Mouse (Mus musculus) limb, embryonic 14.5 days (tissue): ENCODE results near the gene Spata31d1b. TPM values are rescaled to one million over a fixed set of nuclear protein-coding genes. Genes with fewer than 3 reads are reported as not detected.

Experiments used
- ATAC-seq: fragments of 200-750 bp; cut with Nextera tagmentation; 2 replicates; pipeline ENCODE4 v1.8.0; 2017; ENCODE audit warnings: low read depth, moderate number of reproducible peaks, moderate TSS enrichment; ENCODE audit not compliant: low FRiP score
- DNase-seq: peaks from one replicate; pipeline ENCODE4 v3.0.0-alpha.2; 2015; ENCODE audit warnings: low spot score
- H3K27ac ChIP-seq: fragments of 300-500 bp; sonication (generic); replicated peaks from 2 replicates; pipeline ENCODE4 v1.5.1; 2014; ENCODE audit warnings: low read depth, mild to moderate bottlenecking, low read length, moderate library complexity, mixed read lengths
- H3K27me3 ChIP-seq: fragments of 300-500 bp; sonication (generic); 2 replicates; pipeline ENCODE4 v1.6.1; 2014; ENCODE audit warnings: low read length, mixed read lengths; ENCODE audit not compliant: control insufficient read depth, insufficient read depth
- H3K36me3 ChIP-seq: fragments of 300-500 bp; sonication (generic); 2 replicates; pipeline ENCODE4 v1.6.1; 2014; ENCODE audit warnings: mild to moderate bottlenecking, low read length, moderate library complexity, mixed read lengths; ENCODE audit not compliant: control insufficient read depth, insufficient read depth
- H3K4me1 ChIP-seq: fragments of 300-500 bp; sonication (generic); 2 replicates; pipeline ENCODE4 v1.6.1; 2014; ENCODE audit warnings: antibody characterized with exemption, low read length, mixed read lengths; ENCODE audit not compliant: control insufficient read depth, insufficient read depth
- H3K4me2 ChIP-seq: fragments of 300-500 bp; sonication (generic); replicated peaks from 2 replicates; pipeline ENCODE4 v1.6.1; 2014; ENCODE audit warnings: low read depth, mild to moderate bottlenecking, low read length, moderate library complexity; ENCODE audit not compliant: severe bottlenecking
- H3K4me3 ChIP-seq: fragments of 300-500 bp; sonication (generic); replicated peaks from 2 replicates; pipeline ENCODE4 v1.5.1; 2014; ENCODE audit warnings: low read length
- H3K9ac ChIP-seq: fragments of 300-500 bp; sonication (generic); 2 replicates; pipeline ENCODE4 v1.6.1; 2014; ENCODE audit warnings: mild to moderate bottlenecking, low read depth, low read length, moderate library complexity; ENCODE audit not compliant: severe bottlenecking
- H3K9me3 ChIP-seq: fragments of 300-500 bp; sonication (generic); 2 replicates; pipeline ENCODE4 v1.6.1; 2016; ENCODE audit warnings: low read length; ENCODE audit not compliant: control insufficient read depth
- POLR2A ChIP-seq: fragments of 200-500 bp; IDR thresholded peaks from 2 replicates; pipeline ENCODE4 v1.8.0; 2012; ENCODE audit warnings: inconsistent platforms, mild to moderate bottlenecking, moderate library complexity, borderline replicate concordance; ENCODE audit not compliant: insufficient read depth, insufficient read length; ENCODE audit errors: extremely low read depth
- WGBS: fragments of 180-500 bp; shearing (Covaris S2); extraction: QIAGEN DNeasy Blood & Tissue Kit; methylation state at CpG from one replicate; pipeline ENCODE4 v1.1.7; 2014; 5-methylcytosine and 5-hydroxymethylcytosine counted together
- polyA plus RNA-seq, 2 experiments: library from polyadenylated mRNA; depleted of rRNA in 1 of 2; stranded (reverse) in 1 of 2; unstranded in 1 of 2; fragments of >200 nt; fragmentation: Nextera tagmentation in 1 of 2; extraction: Ambion mirVana in 1 of 2; gene quantifications; 2 replicates each; pipeline versions ENCODE4 v1.2.1 to v1.2.3; 2012 to 2014

Spata31d1b gene
- polyA plus RNA-seq, 2 experiments = 0.04 TPM; not detected in 1

GRCm38 (mm10) chr13:59671521-59671920, 40.6 kb upstream of the Spata31d1b start:
- H3K27me3 ChIP-seq = no peaks in the 10 kb centered on the region
- H3K4me2 ChIP-seq = no peak overlapping the region
- DNase-seq (no peak), ATAC-seq (no peak)
- WGBS = 66% methylated on average over 2 of the region's 2 CpGs
- TF ChIP-seq POLR2A = no peak
- no peaks in the 10 kb centered on the region for H3K9me3 ChIP-seq
- H3K36me3 ChIP-seq = 0 out of 2 replicates have a peak, but pooled peaks cover 3% of the 10 kb centered on the region
- H3K4me1 ChIP-seq = peaks cover 16% of the 10 kb centered on the region
- no peak overlapping the region for H3K9ac ChIP-seq
- H3K27ac ChIP-seq = no peak overlapping the region
- no peak overlapping the region for H3K4me3 ChIP-seq

GRCm38 (mm10) chr13:59672248-59672647, 39.8 kb upstream of the Spata31d1b start:
- TF ChIP-seq POLR2A = no peak
- no peak overlapping the region for H3K4me3 ChIP-seq
- DNase-seq (no peak), ATAC-seq (no peak)
- 60% methylated on average over 6 of the region's 6 CpGs for WGBS
- 0 out of 2 replicates have a peak, but pooled peaks cover under 1% of the 10 kb centered on the region for H3K36me3 ChIP-seq
- H3K9me3 ChIP-seq = no peaks in the 10 kb centered on the region
- H3K27me3 ChIP-seq = no peaks in the 10 kb centered on the region
- no peak overlapping the region for H3K4me2 ChIP-seq
- peaks cover 16% of the 10 kb centered on the region for H3K4me1 ChIP-seq
- H3K9ac ChIP-seq = no peak overlapping the region
- H3K27ac ChIP-seq = no peak overlapping the region

- 50% methylated on average over 7 of the region's 7 CpGs for WGBS
- Histone ChIP-seq H3K36me3 (no peaks in the 10 kb centered on the region), H3K4me1 (peaks cover 15% of the 10 kb centered on the region), H3K9ac (no peak overlapping the region), H3K9me3 (no peaks in the 10 kb centered on the region), H3K4me2 (no peak overlapping the region; the same call in 1 of the 2 replicates), H3K4me3 (no peak overlapping the region), H3K27ac (no peak overlapping the region), H3K27me3 (no peaks in the 10 kb centered on the region)
- no peak for ATAC-seq
- no peak for TF ChIP-seq POLR2A
- DNase-seq = no peak
Measured at GRCm38 (mm10) chr13:59673597-59673996, 38.5 kb upstream of the Spata31d1b start.

- no peak overlapping the region for H3K9ac ChIP-seq
- DNase-seq (no peak), ATAC-seq (no peak)
- peaks cover 10% of the 10 kb centered on the region for H3K4me1 ChIP-seq
- no peaks in the 10 kb centered on the region for H3K36me3 ChIP-seq
- H3K27me3 ChIP-seq = no peaks in the 10 kb centered on the region
- WGBS = 18% methylated on average over 3 of the region's 3 CpGs
- peak overlapping the region; percentile 66 for H3K4me3 ChIP-seq
- peak overlapping the region; percentile 51 for H3K4me2 ChIP-seq
- no peak overlapping the region for H3K27ac ChIP-seq
- H3K9me3 ChIP-seq = no peaks in the 10 kb centered on the region
- no peak for TF ChIP-seq POLR2A
Measured at GRCm38 (mm10) chr13:59674215-59674614, 37.9 kb upstream of the Spata31d1b start.

- peak overlapping the region; percentile 78; the same call in 1 of the 2 replicates for H3K27ac ChIP-seq
Measured at GRCm38 (mm10) chr13:59674761-59675150, 37.3 kb upstream of the Spata31d1b start.

More at GRCm38 (mm10) chr13:59674761-59675150, 37.3 kb upstream of the Spata31d1b start:
- H3K27me3 ChIP-seq = no peaks in the 10 kb centered on the region
- DNase-seq (peak; percentile 31), ATAC-seq (no peak)
- H3K36me3 ChIP-seq = no peaks in the 10 kb centered on the region
- no peaks in the 10 kb centered on the region for H3K9me3 ChIP-seq
- H3K4me2 ChIP-seq = peak overlapping the region; percentile 51
- H3K4me3 ChIP-seq = peak overlapping the region; percentile 66
- 1% methylated on average over 13 of the region's 13 CpGs for WGBS
- no peak for TF ChIP-seq POLR2A
- H3K9ac ChIP-seq = peak overlapping the region; percentile 76
- peaks cover 10% of the 10 kb centered on the region for H3K4me1 ChIP-seq
